Mouse (Mus musculus) kidney, adult 2 months (tissue): ENCODE data around the gene Taok2.

Experiments
- CTCF ChIP-seq: fragments of 200-500 bp; conservative IDR thresholded peaks from 2 replicates; pipeline ENCODE4 v1.5.1; 2011; ENCODE audit warnings: low read depth, mild to moderate bottlenecking, control low read depth, low read length, moderate library complexity, mixed read lengths; ENCODE audit not compliant: insufficient read depth, insufficient read length
- POLR2A ChIP-seq: fragments of 200-500 bp; IDR thresholded peaks from one replicate; pipeline ENCODE4 v1.6.1; 2011; ENCODE audit warnings: low read depth, low read length, control low read depth

DNA sequence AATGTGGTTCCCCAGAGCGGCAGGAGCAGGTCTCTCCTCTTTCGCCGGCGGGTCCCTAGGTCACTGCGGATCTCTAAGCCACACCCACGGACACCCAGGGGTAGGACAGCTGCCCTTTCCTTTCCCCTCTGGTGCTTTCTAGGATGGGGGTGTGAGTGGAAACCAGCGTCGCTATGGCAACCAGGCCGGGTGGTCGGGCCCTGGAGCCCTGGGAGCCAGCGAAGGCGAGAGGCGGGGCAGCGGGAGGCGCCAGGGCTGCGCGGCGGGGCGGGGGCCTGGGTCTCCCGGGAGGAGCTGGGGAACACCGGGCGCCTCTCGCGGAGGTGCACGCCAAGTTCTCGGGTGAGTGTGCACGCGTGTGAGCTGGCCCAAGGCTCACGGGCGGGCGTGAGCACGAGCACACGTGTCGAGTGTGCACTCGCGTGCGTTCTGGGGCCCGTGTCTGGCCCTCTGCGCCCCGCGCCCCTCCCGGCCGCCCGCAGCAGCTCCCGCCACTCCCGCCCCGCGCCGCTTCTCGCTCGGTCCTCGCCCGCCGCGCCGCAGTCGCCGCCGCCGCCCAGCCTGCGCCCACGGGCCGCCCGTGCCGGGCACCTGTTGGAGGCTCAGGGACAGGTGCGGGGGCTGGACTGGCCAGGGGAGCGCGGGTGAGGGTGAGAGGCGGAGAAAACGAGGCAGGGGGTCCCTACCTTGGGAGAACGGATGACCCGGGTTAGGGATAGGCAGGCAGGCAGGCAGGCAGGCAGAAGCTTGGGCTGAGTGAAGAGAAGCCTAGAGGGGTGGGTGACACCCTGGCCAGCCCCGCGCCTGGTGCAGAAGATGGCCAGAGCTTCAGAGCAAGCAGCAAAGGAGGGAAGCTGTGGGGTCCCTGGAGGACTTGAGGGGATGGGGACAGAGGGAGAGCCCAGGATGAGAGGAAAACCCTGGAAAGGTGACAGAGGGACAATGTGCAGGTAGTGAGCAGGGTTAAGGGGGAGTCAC is 36.8 kb downstream of the Taok2 start:
- TF ChIP-seq POLR2A = no peak
- no peak for TF ChIP-seq CTCF
